Mouse (Mus musculus) MEL (cell line): Measurements from ENCODE around the gene 4930438A08Rik. TPM values are rescaled to one million over a fixed set of nuclear protein-coding genes. Genes with fewer than 3 reads are reported as not detected.

Experiments used
- DNase-seq: peaks from one replicate; pipeline ENCODE4 v3.0.0; 2011; ENCODE audit warnings: low read depth, low spot score
- H3K27ac ChIP-seq: 2 replicates; pipeline ENCODE4 v1.5.1; 2012; ENCODE audit warnings: low read depth, mild to moderate bottlenecking, control low read depth, low read length, moderate library complexity; ENCODE audit not compliant: control insufficient read depth
- H3K27me3 ChIP-seq, 2 experiments: fragments of 150-350 bp in 1 of 2; sonication (generic) in 1 of 2; 2 replicates each; pipeline ENCODE4 v1.6.1; 2012; ENCODE audit warnings: low read length in 2 of 2, mild to moderate bottlenecking in 2 of 2, improper control_type of control experiment in 1 of 2, moderate library complexity in 1 of 2; ENCODE audit not compliant: insufficient read depth in 2 of 2, control insufficient read depth in 1 of 2
- H3K36me3 ChIP-seq, 2 experiments: 2 replicates each; pipeline ENCODE4 v1.6.1; 2012 to 2014; ENCODE audit warnings: low read length in 2 of 2, improper control_type of control experiment in 1 of 2, inconsistent platforms in 1 of 2, mild to moderate bottlenecking in 1 of 2; ENCODE audit not compliant: insufficient read depth in 2 of 2, control insufficient read depth in 1 of 2
- H3K4me1 ChIP-seq, 2 experiments: fragments of 150-350 bp in 1 of 2; sonication (generic) in 1 of 2; 2 replicates each; pipeline ENCODE4 v1.6.1; 2012; ENCODE audit warnings: low read length in 2 of 2, improper control_type of control experiment in 1 of 2, mild to moderate bottlenecking in 1 of 2; ENCODE audit not compliant: insufficient read depth in 2 of 2, control insufficient read depth in 1 of 2
- H3K4me3 ChIP-seq, 2 experiments: fragments of 150-350 bp in 1 of 2; sonication (generic) in 1 of 2; 2 replicates each; pipeline ENCODE4 v1.5.1; 2012; ENCODE audit warnings: low read depth in 2 of 2, low read length in 2 of 2, mild to moderate bottlenecking in 2 of 2, moderate library complexity in 2 of 2, control low read depth in 1 of 2, improper control_type of control experiment in 1 of 2; ENCODE audit not compliant: control insufficient read depth in 1 of 2, insufficient read depth in 1 of 2
- H3K79me2 ChIP-seq: 2 replicates; pipeline ENCODE4 v1.6.1; 2012; ENCODE audit warnings: mild to moderate bottlenecking, low read length, moderate library complexity; ENCODE audit not compliant: control insufficient read depth, poor library complexity, insufficient read depth
- H3K9ac ChIP-seq: 2 replicates; pipeline ENCODE4 v1.6.1; 2012; ENCODE audit warnings: low read depth, mild to moderate bottlenecking, control low read depth, low read length, moderate library complexity; ENCODE audit not compliant: control insufficient read depth, poor library complexity, severe bottlenecking
- H3K9me3 ChIP-seq: fragments of 150-350 bp; sonication (generic); replicated peaks from 2 replicates; pipeline ENCODE4 v1.6.1; 2012; ENCODE audit warnings: mild to moderate bottlenecking, low read length, improper control_type of control experiment, moderate library complexity; ENCODE audit not compliant: insufficient read depth
- BHLHE40 ChIP-seq: IDR thresholded peaks from 2 replicates; pipeline ENCODE4 v1.6.1; 2012; ENCODE audit warnings: low read depth, mild to moderate bottlenecking, inconsistent platforms, low read length, improper control_type of control experiment, borderline replicate concordance
- CHD1 ChIP-seq: IDR thresholded peaks from 2 replicates; pipeline ENCODE4 v1.6.1; 2012; ENCODE audit warnings: low read depth, mild to moderate bottlenecking, inconsistent platforms, low read length, improper control_type of control experiment
- CHD2 ChIP-seq: IDR thresholded peaks from 2 replicates; pipeline ENCODE4 v1.6.1; 2011; ENCODE audit warnings: low read length, improper control_type of control experiment
- CTCF ChIP-seq, 3 experiments: IDR thresholded peaks in 2 of 3; conservative IDR thresholded peaks in 1 of 3; 2 replicates each; pipeline ENCODE4 v1.5.1; 2011 to 2012; ENCODE audit warnings: low read length in 3 of 3, low read depth in 2 of 3, mild to moderate bottlenecking in 2 of 3, improper control_type of control experiment in 1 of 3, inconsistent platforms in 1 of 3, mixed read lengths in 1 of 3, moderate library complexity in 1 of 3; ENCODE audit not compliant: control insufficient read depth in 1 of 3, insufficient read depth in 1 of 3, poor library complexity in 1 of 3, severe bottlenecking in 1 of 3
- E2F4 ChIP-seq: IDR thresholded peaks from 2 replicates; pipeline ENCODE4 v1.6.1; 2011; ENCODE audit warnings: low read depth, low read length, improper control_type of control experiment, borderline replicate concordance
- ELF1 ChIP-seq: IDR thresholded peaks from 2 replicates; pipeline ENCODE4 v1.6.1; 2014; ENCODE audit warnings: low read depth, mild to moderate bottlenecking, inconsistent platforms, low read length, improper control_type of control experiment, moderate library complexity
- EP300 ChIP-seq, 2 experiments: IDR thresholded peaks; 2 replicates each; pipeline ENCODE4 v1.6.1; 2011; ENCODE audit warnings: improper control_type of control experiment in 2 of 2, low read length in 2 of 2, low read depth in 1 of 2, mild to moderate bottlenecking in 1 of 2
- ETS1 ChIP-seq: IDR thresholded peaks from 2 replicates; pipeline ENCODE4 v1.6.1; 2012; ENCODE audit warnings: low read depth, mild to moderate bottlenecking, inconsistent platforms, low read length, improper control_type of control experiment, moderate library complexity
- GATA1 ChIP-seq: IDR thresholded peaks from 2 replicates; pipeline ENCODE4 v1.6.1; 2011; ENCODE audit warnings: low read depth, low read length, improper control_type of control experiment
- HCFC1 ChIP-seq: IDR thresholded peaks from 2 replicates; pipeline ENCODE4 v1.6.1; 2012; ENCODE audit warnings: low read depth, mild to moderate bottlenecking, inconsistent platforms, low read length, improper control_type of control experiment, moderate library complexity
- JUND ChIP-seq: IDR thresholded peaks from 2 replicates; pipeline ENCODE4 v1.6.1; 2011; ENCODE audit warnings: low read depth, mild to moderate bottlenecking, improper control_type of control experiment, low read length
- MAFK ChIP-seq: IDR thresholded peaks from 2 replicates; pipeline ENCODE4 v1.6.1; 2011; ENCODE audit warnings: low read depth, mild to moderate bottlenecking, low read length, improper control_type of control experiment, borderline replicate concordance
- MAX ChIP-seq: IDR thresholded peaks from 2 replicates; pipeline ENCODE4 v1.6.1; 2011; ENCODE audit warnings: low read length, improper control_type of control experiment
- MAZ ChIP-seq: IDR thresholded peaks from 2 replicates; pipeline ENCODE4 v1.6.1; 2012; ENCODE audit warnings: low read depth, mild to moderate bottlenecking, inconsistent platforms, low read length, improper control_type of control experiment
- MEF2A ChIP-seq: IDR thresholded peaks from 2 replicates; pipeline ENCODE4 v1.6.1; 2014; ENCODE audit warnings: low read depth, mild to moderate bottlenecking, inconsistent platforms, low read length, improper control_type of control experiment; ENCODE audit not compliant: poor library complexity, insufficient replicate concordance, severe bottlenecking; ENCODE audit errors: extremely low read depth
- MXI1 ChIP-seq: IDR thresholded peaks from 2 replicates; pipeline ENCODE4 v1.6.1; 2011; ENCODE audit warnings: mild to moderate bottlenecking, low read depth, low read length, improper control_type of control experiment
- MYB ChIP-seq: IDR thresholded peaks from 2 replicates; pipeline ENCODE4 v1.6.1; 2011; ENCODE audit warnings: mild to moderate bottlenecking, low read depth, low read length, improper control_type of control experiment
- NELFE ChIP-seq: IDR thresholded peaks from 2 replicates; pipeline ENCODE4 v1.6.1; 2011; ENCODE audit warnings: low read depth, low read length, improper control_type of control experiment
- NRF1 ChIP-seq: IDR thresholded peaks from 2 replicates; pipeline ENCODE4 v1.6.1; 2014; ENCODE audit warnings: low read depth, mild to moderate bottlenecking, inconsistent platforms, low read length, improper control_type of control experiment, moderate library complexity; ENCODE audit not compliant: poor library complexity, insufficient read depth, severe bottlenecking
- POLR2A ChIP-seq, 2 experiments: IDR thresholded peaks; 2 replicates each; pipeline ENCODE4 v1.6.1; 2011 to 2012; ENCODE audit warnings: low read length in 2 of 2, mild to moderate bottlenecking in 2 of 2, control low read depth in 1 of 2, improper control_type of control experiment in 1 of 2, low read depth in 1 of 2, moderate library complexity in 1 of 2; ENCODE audit not compliant: control insufficient read depth in 1 of 2, insufficient read depth in 1 of 2, poor library complexity in 1 of 2
- POLR2AphosphoS2 ChIP-seq: IDR thresholded peaks from 2 replicates; pipeline ENCODE4 v1.6.1; 2011; ENCODE audit warnings: low read length, improper control_type of control experiment
- POLR2AphosphoS5 ChIP-seq: IDR thresholded peaks from 2 replicates; pipeline ENCODE4 v1.6.1; 2012; ENCODE audit warnings: low read depth, borderline replicate concordance, mild to moderate bottlenecking, inconsistent platforms, low read length, moderate library complexity, mixed read lengths
- RAD21 ChIP-seq: IDR thresholded peaks from 2 replicates; pipeline ENCODE4 v1.6.1; 2011; ENCODE audit warnings: mild to moderate bottlenecking, low read depth, low read length, improper control_type of control experiment
- SIN3A ChIP-seq: IDR thresholded peaks from 2 replicates; pipeline ENCODE4 v1.6.1; 2012; ENCODE audit warnings: low read length, improper control_type of control experiment, inconsistent platforms
- SMC3 ChIP-seq: IDR thresholded peaks from 2 replicates; pipeline ENCODE4 v1.6.1; 2011; ENCODE audit warnings: low read depth, low read length, improper control_type of control experiment
- TAL1 ChIP-seq: IDR thresholded peaks from 2 replicates; pipeline ENCODE4 v1.6.1; 2012; ENCODE audit warnings: mild to moderate bottlenecking, inconsistent platforms, low read length, moderate library complexity, mixed read lengths
- TBP ChIP-seq: IDR thresholded peaks from 2 replicates; pipeline ENCODE4 v1.8.0; 2011; ENCODE audit warnings: low read depth, low read length, improper control_type of control experiment
- TCF12 ChIP-seq: IDR thresholded peaks from 2 replicates; pipeline ENCODE4 v1.6.1; 2014; ENCODE audit warnings: low read depth, mild to moderate bottlenecking, inconsistent platforms, low read length, improper control_type of control experiment, moderate library complexity
- UBTF ChIP-seq: IDR thresholded peaks from 2 replicates; pipeline ENCODE4 v1.6.1; 2012; ENCODE audit warnings: low read depth, mild to moderate bottlenecking, inconsistent platforms, low read length, improper control_type of control experiment, moderate library complexity, borderline replicate concordance; ENCODE audit not compliant: insufficient read depth
- USF1 ChIP-seq: IDR thresholded peaks from 2 replicates; pipeline ENCODE4 v1.6.1; 2014; ENCODE audit warnings: low read depth, mild to moderate bottlenecking, inconsistent platforms, low read length, improper control_type of control experiment, moderate library complexity
- USF2 ChIP-seq, 2 experiments: IDR thresholded peaks; 2 replicates each; pipeline ENCODE4 v1.6.1; 2011 to 2012; ENCODE audit warnings: improper control_type of control experiment in 2 of 2, low read length in 2 of 2, borderline replicate concordance in 1 of 2, inconsistent platforms in 1 of 2, low read depth in 1 of 2, mild to moderate bottlenecking in 1 of 2; ENCODE audit not compliant: insufficient read depth in 1 of 2
- ZC3H11A ChIP-seq: IDR thresholded peaks from 2 replicates; pipeline ENCODE4 v1.6.1; 2012; ENCODE audit warnings: low read depth, mild to moderate bottlenecking, inconsistent platforms, low read length, improper control_type of control experiment
- ZKSCAN1 ChIP-seq: IDR thresholded peaks from 2 replicates; pipeline ENCODE4 v1.6.1; 2012; ENCODE audit warnings: low read depth, mild to moderate bottlenecking, inconsistent platforms, low read length, improper control_type of control experiment, moderate library complexity
- ZMIZ1 ChIP-seq: IDR thresholded peaks from 2 replicates; pipeline ENCODE4 v1.6.1; 2012; ENCODE audit warnings: low read depth, mild to moderate bottlenecking, inconsistent platforms, low read length, improper control_type of control experiment, moderate library complexity
- ZNF384 ChIP-seq: IDR thresholded peaks from 2 replicates; pipeline ENCODE4 v1.6.1; 2012; ENCODE audit warnings: low read depth, mild to moderate bottlenecking, inconsistent platforms, low read length, improper control_type of control experiment
- polyA plus RNA-seq, 2 experiments: library from polyadenylated mRNA; stranded (reverse) in 1 of 2; unstranded in 1 of 2; fragments of >175 nt in 1 of 2; fragments of >200 nt in 1 of 2; gene quantifications; 2 replicates each; pipeline versions ENCODE4 v1.2.1 to v1.2.4; 2012; ENCODE audit warnings: low replicate concordance in 2 of 2, low read depth in 1 of 2; ENCODE audit not compliant: insufficient read length in 2 of 2, insufficient read depth in 1 of 2, missing spikeins in 1 of 2
- total RNA-seq: library from RNA; depleted of rRNA; stranded (reverse); fragments of 300-350 nt; gene quantifications from 2 replicates; pipeline ENCODE4 v1.2.3, GENCODE M21; 2012

Gene 4930438A08Rik
- total and polyA plus RNA-seq, 3 experiments, result not detected

DNA sequence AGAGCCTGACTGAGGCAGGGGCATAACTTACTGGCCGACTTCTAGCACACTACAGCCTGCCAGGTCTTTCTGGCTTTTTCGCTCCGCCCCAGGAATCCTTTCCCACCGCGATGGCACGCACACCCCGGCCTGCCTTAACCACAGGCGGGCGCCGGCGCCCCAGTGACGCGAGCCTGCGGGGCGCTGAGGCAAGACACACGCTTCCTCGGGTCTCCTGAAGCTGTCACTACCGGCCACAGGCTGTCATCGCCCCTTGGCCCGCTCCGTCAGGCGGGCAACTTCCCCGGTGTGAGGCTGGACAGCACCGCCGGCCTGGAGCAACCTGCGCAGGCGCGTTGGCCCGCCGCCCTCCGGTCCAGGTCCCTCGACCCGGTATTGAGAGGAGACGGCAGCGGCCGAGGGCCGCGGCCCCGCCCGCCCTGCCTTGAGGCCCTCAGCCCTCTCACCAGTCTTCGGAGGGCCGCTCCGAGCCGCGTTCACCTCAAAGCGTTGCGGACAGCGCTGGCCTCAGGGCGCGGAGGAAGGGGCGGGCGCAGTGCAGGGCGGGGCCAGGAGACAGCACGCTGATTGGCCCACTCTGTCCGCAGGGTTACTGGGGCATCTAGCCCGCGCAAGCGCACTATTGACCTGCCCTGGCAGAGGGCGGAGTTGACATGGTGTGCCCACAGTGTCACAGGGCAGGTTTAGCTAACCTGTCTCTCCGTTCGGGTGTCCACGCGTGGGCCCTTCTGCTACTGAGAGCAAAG, 48.4 kb downstream of the 4930438A08Rik start:
- Histone ChIP-seq H3K9ac (peak overlapping the region; percentile 86), H3K4me3 (peak overlapping the region; percentile 52 to 71), H3K9me3 (no peaks in the 10 kb centered on the region), H3K79me2 (peaks cover 11% of the 10 kb centered on the region), H3K27ac (peak overlapping the region; percentile 73), H3K36me3 (peaks cover 11 to 27% of the 10 kb centered on the region in 2 experiments), H3K4me1 (peaks cover 4 to 20% of the 10 kb centered on the region in 2 experiments; a peak in 3 of 4 replicates), H3K27me3 (no peaks in the 10 kb centered on the region)
- DNase-seq, result peak; percentile 98
- TF ChIP-seq ZNF384 (no peak), USF1 (0 out of 2 replicates have a peak, but pooled peaks have one; percentile 20), SMC3 (peak; percentile 4; the same call in 1 of the 2 replicates), HCFC1 (peak; percentile 84), UBTF (no peak), ZKSCAN1 (peak; percentile 33; the same call in 1 of the 2 replicates), ELF1 (peak; percentile 39; the same call in 1 of the 2 replicates), SIN3A (peak; percentile 78), NRF1 (peak; percentile 84), JUND (no peak), MAFK (no peak), TAL1 (no peak), GATA1 (no peak), MXI1 (peak; percentile 85), CHD2 (no peak), POLR2AphosphoS2 (peak; percentile 100), MEF2A (0 out of 2 replicates have a peak, but pooled peaks have one; percentile 10), MYB (no peak), CTCF (IDR thresholded peaks at IDR 0.05 in 2 of 3, conservative IDR thresholded peaks at IDR 0.05 in 1 of 3; ENCODE audit: control insufficient read depth in 1 of 3, insufficient read depth in 1 of 3, low read depth in 2 of 3, low read length in 3 of 3, poor library complexity in 1 of 3, severe bottlenecking in 1 of 3) (0 out of 6 replicates have a peak, but pooled peaks of 1 of the 3 experiments have one; percentile 7), NELFE (peak; percentile 94), E2F4 (no peak), POLR2A (IDR thresholded peaks at IDR 0.05; ENCODE audit: control insufficient read depth in 1 of 2, insufficient read depth in 1 of 2, low read depth in 1 of 2, low read length in 2 of 2, poor library complexity in 1 of 2) (peak; percentile 89 to 94), USF2 (IDR thresholded peaks at IDR 0.05; ENCODE audit: borderline replicate concordance in 1 of 2, insufficient read depth in 1 of 2, low read depth in 1 of 2, low read length in 2 of 2) (no peak), EP300 (IDR thresholded peaks at IDR 0.05; ENCODE audit: low read depth in 1 of 2, low read length in 2 of 2) (no peak), ZMIZ1 (peak; percentile 96; the same call in 1 of the 2 replicates), CHD1 (no peak), BHLHE40 (no peak), ETS1 (no peak), RAD21 (no peak), MAX (peak; percentile 34; the same call in 1 of the 2 replicates), ZC3H11A (no peak), TBP (peak; percentile 69), POLR2AphosphoS5 (peak; percentile 52; the same call in 1 of the 2 replicates), TCF12 (peak; percentile 61), MAZ (peak; percentile 79; the same call in 1 of the 2 replicates)
